Comparison of ENCODE assay signal across 7 mouse cellular contexts in the genomic region with DNA sequence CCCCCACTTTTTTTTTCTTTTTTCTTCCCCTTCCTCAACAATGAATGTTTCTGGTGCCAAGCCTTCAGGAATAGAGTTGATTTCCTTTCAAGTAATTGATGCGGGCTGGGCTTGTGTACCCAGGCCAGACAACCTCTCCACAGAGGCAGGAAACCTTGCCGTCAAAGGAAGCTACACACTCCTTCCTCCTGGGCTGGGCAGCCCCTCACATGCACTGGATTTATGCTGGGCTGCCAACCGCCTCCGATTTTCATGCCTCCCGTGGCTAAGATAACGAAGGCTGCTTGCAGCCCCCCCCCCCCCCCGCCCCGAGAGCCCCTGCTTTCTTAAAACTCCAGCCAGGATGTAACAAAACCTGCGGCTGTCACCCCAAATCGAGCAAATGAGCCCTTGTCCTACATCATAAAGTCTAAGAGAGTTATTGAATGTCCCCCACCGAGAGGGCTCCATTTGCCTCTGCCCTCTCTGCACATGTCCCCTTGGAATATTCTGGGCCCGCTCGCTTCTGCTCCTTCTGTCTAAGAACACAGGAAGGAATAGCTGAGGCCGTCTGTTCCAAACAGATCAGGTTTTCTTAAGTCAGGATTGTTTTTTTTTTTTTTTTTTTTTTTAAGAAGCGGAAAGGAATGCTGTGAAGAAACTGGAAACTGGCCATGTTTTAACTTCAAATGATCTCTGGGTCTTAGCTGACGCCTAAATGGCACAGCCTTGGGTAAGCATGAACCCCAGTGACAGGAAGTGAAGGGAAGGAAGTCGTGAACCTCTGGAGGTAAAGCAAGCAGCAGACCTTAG.
DNase-seq lines count a peak whose midpoint lies in the region; ATAC-seq and TF ChIP-seq lines count a peak whose summit lies in the region.

No protein-coding gene starts in this region.

- intact Hi-C loops in left cerebral cortex, adult 2 months (cut with DNase I): no loop called here

- H3K27me3 ChIP-seq in hindbrain, embryonic 15.5 days: peaks cover 15% of the 10 kb centered on the region; the same call in 1 of the 2 replicates
- peaks cover 31% of the 10 kb centered on the region for H3K27me3 ChIP-seq in hindbrain, embryonic 13.5 days
- H3K27me3 ChIP-seq in embryonic facial prominence, embryonic 11.5 days (ENCODE audit: control insufficient read depth, insufficient read depth, low read length): peaks cover 2% of the 10 kb centered on the region; the same call in 1 of the 2 replicates
- peaks cover 47% of the 10 kb centered on the region for H3K27me3 ChIP-seq in limb, embryonic 15.5 days

- 17% methylated on average over 17 of the region's 17 CpGs for WGBS in hindbrain, embryonic 15.5 days
- WGBS in hindbrain, embryonic 13.5 days: 16% methylated on average over 17 of the region's 17 CpGs
- WGBS in embryonic facial prominence, embryonic 11.5 days: 10% methylated on average over 16 of the region's 17 CpGs
- WGBS in limb, embryonic 15.5 days: 8% methylated on average over 17 of the region's 17 CpGs

- H3K4me2 ChIP-seq in hindbrain, embryonic 15.5 days: no peak overlapping the region
- no peak overlapping the region for H3K4me2 ChIP-seq in hindbrain, embryonic 13.5 days
- H3K4me2 ChIP-seq in embryonic facial prominence, embryonic 11.5 days (ENCODE audit: low read depth, low read length): no peak overlapping the region
- 0 out of 2 replicates have a peak overlapping the region, but pooled peaks have one; percentile 7 for H3K4me2 ChIP-seq in limb, embryonic 15.5 days

- H3K27ac ChIP-seq in hindbrain, embryonic 15.5 days (replicated peaks): peak overlapping the region; percentile 35; the same call in 1 of the 2 replicates
- no peak overlapping the region; the same call in 1 of the 2 replicates for H3K27ac ChIP-seq in hindbrain, embryonic 13.5 days
- H3K27ac ChIP-seq in embryonic facial prominence, embryonic 11.5 days (replicated peaks; ENCODE audit: low read depth, low read length): 0 out of 2 replicates have a peak overlapping the region, but pooled peaks have one; percentile 30
- peak overlapping the region; percentile 38; the same call in 1 of the 2 replicates for H3K27ac ChIP-seq in limb, embryonic 15.5 days
- H3K27ac ChIP-seq in left cerebral cortex, adult 2 months: no peak overlapping the region

- H3K4me3 ChIP-seq in hindbrain, embryonic 15.5 days: no peak overlapping the region
- no peak overlapping the region for H3K4me3 ChIP-seq in hindbrain, embryonic 13.5 days
- no peak overlapping the region for H3K4me3 ChIP-seq in embryonic facial prominence, embryonic 11.5 days (ENCODE audit: low read depth, low read length)
- H3K4me3 ChIP-seq in limb, embryonic 15.5 days: no peak overlapping the region
- H3K4me3 ChIP-seq in left cerebral cortex, adult 2 months: no peak overlapping the region

- no peaks in the 10 kb centered on the region for H3K9me3 ChIP-seq in hindbrain, embryonic 15.5 days
- H3K9me3 ChIP-seq in hindbrain, embryonic 13.5 days: no peaks in the 10 kb centered on the region; the same call in 1 of the 2 replicates
- H3K9me3 ChIP-seq in embryonic facial prominence, embryonic 11.5 days (replicated peaks; ENCODE audit: control insufficient read depth, low read length): no peaks in the 10 kb centered on the region
- no peaks in the 10 kb centered on the region for H3K9me3 ChIP-seq in limb, embryonic 15.5 days

- peaks cover 30% of the 10 kb centered on the region for H3K4me1 ChIP-seq in hindbrain, embryonic 15.5 days (replicated peaks)
- peaks cover 38% of the 10 kb centered on the region for H3K4me1 ChIP-seq in hindbrain, embryonic 13.5 days (replicated peaks)
- no peaks in the 10 kb centered on the region; the same call in 1 of the 2 replicates for H3K4me1 ChIP-seq in embryonic facial prominence, embryonic 11.5 days (ENCODE audit: control insufficient read depth, insufficient read depth, low read length)
- H3K4me1 ChIP-seq in limb, embryonic 15.5 days: peaks cover 10% of the 10 kb centered on the region

- H3K9ac ChIP-seq in hindbrain, embryonic 15.5 days: no peak overlapping the region
- H3K9ac ChIP-seq in hindbrain, embryonic 13.5 days: no peak overlapping the region
- H3K9ac ChIP-seq in embryonic facial prominence, embryonic 11.5 days (replicated peaks; ENCODE audit: low read length): no peak overlapping the region
- H3K9ac ChIP-seq in limb, embryonic 15.5 days: no peak overlapping the region

- ATAC-seq in hindbrain, embryonic 15.5 days (ENCODE audit: low FRiP score, low read depth): no peak
- no peak for ATAC-seq in hindbrain, embryonic 13.5 days (ENCODE audit: low FRiP score)
- no peak for ATAC-seq in embryonic facial prominence, embryonic 11.5 days (replicated peaks; ENCODE audit: insufficient number of reproducible peaks, low FRiP score, low TSS enrichment, low read depth)
- peak; percentile 80 to 82 for ATAC-seq in hematopoietic stem cell, adult 5-6 weeks (replicated peaks in 1 of 2; ENCODE audit: insufficient read depth in 1 of 2, low FRiP score in 2 of 2, low TSS enrichment in 1 of 2, low read depth in 1 of 2, poor library complexity in 2 of 2, severe bottlenecking in 2 of 2)
- no peak for ATAC-seq in limb, embryonic 15.5 days (ENCODE audit: insufficient number of reproducible peaks, low FRiP score, low TSS enrichment, low read depth)

- TF ChIP-seq CTCF in left cerebral cortex, adult 2 months (IDR thresholded peaks at IDR 0.05): no peak

- no peaks in the 10 kb centered on the region for H3K36me3 ChIP-seq in hindbrain, embryonic 15.5 days
- no peaks in the 10 kb centered on the region for H3K36me3 ChIP-seq in hindbrain, embryonic 13.5 days
- H3K36me3 ChIP-seq in embryonic facial prominence, embryonic 11.5 days (replicated peaks; ENCODE audit: control insufficient read depth, insufficient read depth, low read depth, low read length): no peaks in the 10 kb centered on the region
- H3K36me3 ChIP-seq in limb, embryonic 15.5 days: no peaks in the 10 kb centered on the region

- DNase-seq in embryonic facial prominence, embryonic 11.5 days (ENCODE audit: low spot score): peak; percentile 62
- DNase-seq in layer of hippocampus, postnatal 10 days (ENCODE audit: low spot score in 2 of 2): no peak
- no peak for DNase-seq in left cerebral cortex, adult 2 months (ENCODE audit: extremely low spot score in 1 of 2, low spot score in 2 of 2)

Comparison
In these comparisons a context has a peak if more than half of its experiments do, and no peak if none do; other contexts are left out.
1. H3K27ac ChIP-seq: peak in hindbrain, embryonic 15.5 days (single experiment), embryonic facial prominence, embryonic 11.5 days (single experiment) and limb, embryonic 15.5 days (single experiment); none in hindbrain, embryonic 13.5 days (single experiment) and left cerebral cortex, adult 2 months (single experiment).
2. ATAC-seq: peak in hematopoietic stem cell, adult 5-6 weeks (2 of 2); none in hindbrain, embryonic 15.5 days (single experiment), hindbrain, embryonic 13.5 days (single experiment), embryonic facial prominence, embryonic 11.5 days (single experiment) and limb, embryonic 15.5 days (single experiment).